Mouse (Mus musculus) CH12.LX (cell line): ENCODE results near the gene Map2k6. TPM values are rescaled to one million over a fixed set of nuclear protein-coding genes. Genes with fewer than 3 reads are reported as not detected.

ENCODE experiments used
- DNase-seq: peaks from one replicate; pipeline ENCODE4 v3.0.0-alpha.2; 2013; ENCODE audit errors: extremely low read depth
- H3K27ac ChIP-seq: 2 replicates; pipeline ENCODE4 v1.5.1; 2012; ENCODE audit warnings: low read depth, mild to moderate bottlenecking, control low read depth, moderate library complexity; ENCODE audit not compliant: insufficient read depth
- H3K27me3 ChIP-seq: replicated peaks from 2 replicates; pipeline ENCODE3; 2012; ENCODE audit warnings: inconsistent platforms
- H3K36me3 ChIP-seq, 2 experiments: replicated peaks in 1 of 2; 2 replicates each; pipeline versions ENCODE3 to v1.6.1; 2012; ENCODE audit warnings: inconsistent platforms in 1 of 2, low read length in 1 of 2, mild to moderate bottlenecking in 1 of 2, mixed read lengths in 1 of 2, moderate library complexity in 1 of 2; ENCODE audit not compliant: control insufficient read depth in 1 of 2, insufficient read depth in 1 of 2
- H3K4me1 ChIP-seq, 2 experiments: 2 replicates each; pipeline ENCODE4 v1.6.1; 2012; ENCODE audit warnings: inconsistent platforms in 1 of 2, moderate library complexity in 1 of 2; ENCODE audit not compliant: insufficient read depth in 2 of 2, control insufficient read depth in 1 of 2
- H3K4me2 ChIP-seq: 2 replicates; pipeline ENCODE4 v1.6.1; 2012; ENCODE audit warnings: low read depth, mild to moderate bottlenecking, control low read depth; ENCODE audit not compliant: poor library complexity, insufficient read depth, severe bottlenecking
- H3K4me3 ChIP-seq, 3 experiments: fragments of 150-350 bp in 1 of 3; sonication (generic) in 1 of 3; replicated peaks in 1 of 3; 2 replicates each; pipeline versions ENCODE3 to v1.5.1; 2011 to 2012; ENCODE audit warnings: low read depth in 2 of 3, low read length in 2 of 3, mild to moderate bottlenecking in 2 of 3, moderate library complexity in 2 of 3, control low read depth in 1 of 3, improper control_type of control experiment in 1 of 3, inconsistent platforms in 1 of 3, mixed read lengths in 1 of 3; ENCODE audit not compliant: poor library complexity in 1 of 3
- H3K79me2 ChIP-seq: replicated peaks from 2 replicates; pipeline ENCODE4 v1.6.1; 2012; ENCODE audit warnings: mild to moderate bottlenecking, moderate library complexity; ENCODE audit not compliant: control insufficient read depth, poor library complexity, insufficient read depth, severe bottlenecking; ENCODE audit errors: extremely low read depth
- H3K9ac ChIP-seq: 2 replicates; pipeline ENCODE4 v1.6.1; 2012; ENCODE audit warnings: low read depth, mild to moderate bottlenecking, control low read depth, moderate library complexity; ENCODE audit not compliant: insufficient read depth
- H3K9me3 ChIP-seq: replicated peaks from 2 replicates; pipeline ENCODE3; 2012; ENCODE audit warnings: low read length, inconsistent platforms, mixed read lengths
- BHLHE40 ChIP-seq: IDR thresholded peaks from 2 replicates; pipeline ENCODE4 v1.6.1; 2011; ENCODE audit warnings: mild to moderate bottlenecking, low read depth, low read length, improper control_type of control experiment
- CHD1 ChIP-seq: IDR thresholded peaks from 2 replicates; pipeline ENCODE4 v1.6.1; 2012; ENCODE audit warnings: low read depth, low read length, improper control_type of control experiment, inconsistent platforms
- CHD2 ChIP-seq: IDR thresholded peaks from 2 replicates; pipeline ENCODE4 v1.6.1; 2011; ENCODE audit warnings: low read length, improper control_type of control experiment
- CTCF ChIP-seq, 2 experiments: IDR thresholded peaks in 1 of 2; conservative IDR thresholded peaks in 1 of 2; 2 replicates each; pipeline ENCODE4 v1.5.1; 2011 to 2012; ENCODE audit warnings: low read depth in 2 of 2, low read length in 2 of 2, improper control_type of control experiment in 1 of 2, inconsistent platforms in 1 of 2, mild to moderate bottlenecking in 1 of 2, moderate library complexity in 1 of 2
- GABPA ChIP-seq: IDR thresholded peaks from 2 replicates; pipeline ENCODE4 v1.6.1; 2012; ENCODE audit warnings: low read depth, low read length, improper control_type of control experiment, inconsistent platforms; ENCODE audit not compliant: insufficient replicate concordance
- HCFC1 ChIP-seq: IDR thresholded peaks from 2 replicates; pipeline ENCODE4 v1.6.1; 2012; ENCODE audit warnings: low read depth, mild to moderate bottlenecking, inconsistent platforms, low read length, improper control_type of control experiment
- IRF4 ChIP-seq: IDR thresholded peaks from 2 replicates; pipeline ENCODE4 v1.6.1; 2014; ENCODE audit warnings: low read depth, mild to moderate bottlenecking, inconsistent platforms, low read length, improper control_type of control experiment
- JUN ChIP-seq: IDR thresholded peaks from 2 replicates; pipeline ENCODE4 v1.6.1; 2011; ENCODE audit warnings: low read depth, mild to moderate bottlenecking, low read length, improper control_type of control experiment, moderate library complexity; ENCODE audit not compliant: insufficient read depth
- JUND ChIP-seq: conservative IDR thresholded peaks from 2 replicates; pipeline ENCODE4 v1.6.1; 2011; ENCODE audit warnings: low read depth, low read length, improper control_type of control experiment
- KAT2A ChIP-seq: IDR thresholded peaks from 2 replicates; pipeline ENCODE4 v1.6.1; 2012; ENCODE audit warnings: low read length, improper control_type of control experiment, inconsistent platforms; ENCODE audit not compliant: insufficient replicate concordance
- MAFK ChIP-seq: IDR thresholded peaks from 2 replicates; pipeline ENCODE4 v1.6.1; 2011; ENCODE audit warnings: low read length, improper control_type of control experiment; ENCODE audit not compliant: insufficient replicate concordance
- MAX ChIP-seq: IDR thresholded peaks from 2 replicates; pipeline ENCODE4 v1.6.1; 2011; ENCODE audit warnings: low read length, improper control_type of control experiment
- MAZ ChIP-seq: IDR thresholded peaks from 2 replicates; pipeline ENCODE4 v1.6.1; 2012; ENCODE audit warnings: low read depth, mild to moderate bottlenecking, inconsistent platforms, low read length, improper control_type of control experiment, moderate library complexity
- MXI1 ChIP-seq: IDR thresholded peaks from 2 replicates; pipeline ENCODE4 v1.6.1; 2011; ENCODE audit warnings: mild to moderate bottlenecking, low read depth, low read length, improper control_type of control experiment
- MYC ChIP-seq: IDR thresholded peaks from 2 replicates; pipeline ENCODE4 v1.6.1; 2011; ENCODE audit warnings: low read depth, mild to moderate bottlenecking, improper control_type of control experiment, low read length
- PAX5 ChIP-seq: IDR thresholded peaks from 2 replicates; pipeline ENCODE4 v1.6.1; 2012; ENCODE audit warnings: low read length, inconsistent platforms, mixed read lengths
- POLR2A ChIP-seq: IDR thresholded peaks from 2 replicates; pipeline ENCODE4 v1.6.1; 2011; ENCODE audit warnings: low read depth, mild to moderate bottlenecking, improper control_type of control experiment, low read length
- POLR2AphosphoS2 ChIP-seq: IDR thresholded peaks from 2 replicates; pipeline ENCODE4 v1.6.1; 2011; ENCODE audit warnings: low read depth, low read length, improper control_type of control experiment
- RAD21 ChIP-seq: IDR thresholded peaks from 2 replicates; pipeline ENCODE4 v1.6.1; 2011; ENCODE audit warnings: low read depth, mild to moderate bottlenecking, low read length, improper control_type of control experiment, moderate library complexity
- RCOR1 ChIP-seq: conservative IDR thresholded peaks from 2 replicates; pipeline ENCODE4 v1.6.1; 2012; ENCODE audit warnings: low read depth, mild to moderate bottlenecking, inconsistent platforms, low read length, improper control_type of control experiment
- SIN3A ChIP-seq: IDR thresholded peaks from 2 replicates; pipeline ENCODE4 v1.6.1; 2012; ENCODE audit warnings: low read length, improper control_type of control experiment, inconsistent platforms
- SMC3 ChIP-seq: IDR thresholded peaks from 2 replicates; pipeline ENCODE4 v1.6.1; 2011; ENCODE audit warnings: low read depth, low read length, improper control_type of control experiment
- TCF12 ChIP-seq: IDR thresholded peaks from 2 replicates; pipeline ENCODE4 v1.6.1; 2014; ENCODE audit warnings: low read depth, mild to moderate bottlenecking, inconsistent platforms, low read length, improper control_type of control experiment
- USF1 ChIP-seq: IDR thresholded peaks from 2 replicates; pipeline ENCODE4 v1.6.1; 2014; ENCODE audit warnings: low read depth, mild to moderate bottlenecking, inconsistent platforms, low read length, improper control_type of control experiment
- USF2 ChIP-seq: conservative IDR thresholded peaks from 2 replicates; pipeline ENCODE4 v1.6.1; 2011; ENCODE audit warnings: low read depth, low read length, improper control_type of control experiment
- ZC3H11A ChIP-seq: IDR thresholded peaks from 2 replicates; pipeline ENCODE4 v1.6.1; 2012; ENCODE audit warnings: low read depth, mild to moderate bottlenecking, inconsistent platforms, low read length, improper control_type of control experiment
- ZKSCAN1 ChIP-seq: IDR thresholded peaks from 2 replicates; pipeline ENCODE4 v1.6.1; 2012; ENCODE audit warnings: low read depth, inconsistent platforms, low read length, improper control_type of control experiment, borderline replicate concordance
- ZNF384 ChIP-seq: IDR thresholded peaks from 2 replicates; pipeline ENCODE4 v1.6.1; 2012; ENCODE audit warnings: low read depth, low read length, improper control_type of control experiment, inconsistent platforms
- dilution Hi-C: fragments of 300-500 bp; cut with MboI; formaldehyde crosslinking; loops from 2 replicates; pipeline ENCODE4 v1.14.3; 2020; ENCODE audit warnings: low sequenced_read_pairs; ENCODE audit not compliant: extremely low pct_unique_long_range_greater_than_20kb, extremely low pct_ligation_motif_present
- in situ Hi-C: fragments of 300-500 bp; cut with MboI; formaldehyde crosslinking; loops from 3 replicates; pipeline ENCODE4 v1.14.3; 2019; ENCODE audit warnings: low sequenced_read_pairs, low pct_ligation_motif_present, low pct_unique_long_range_greater_than_20kb, mixed read lengths
- polyA plus RNA-seq: library from polyadenylated mRNA; unstranded; fragments of >175 nt; gene quantifications from 2 replicates; pipeline ENCODE4 v1.2.1, GENCODE M21; 2012; ENCODE audit warnings: low read depth; ENCODE audit not compliant: insufficient read length
- total RNA-seq, 2 experiments: library from RNA; depleted of rRNA; stranded (reverse); fragments of 300-350 nt in 1 of 2; fragments of >200 nt in 1 of 2; gene quantifications; 2 replicates each; pipeline ENCODE4 v1.2.3; 2012 to 2014

The Map2k6 gene
- total and polyA plus RNA-seq, 3 experiments: 16.8 to 21.9 (median 18.0) TPM

DNA sequence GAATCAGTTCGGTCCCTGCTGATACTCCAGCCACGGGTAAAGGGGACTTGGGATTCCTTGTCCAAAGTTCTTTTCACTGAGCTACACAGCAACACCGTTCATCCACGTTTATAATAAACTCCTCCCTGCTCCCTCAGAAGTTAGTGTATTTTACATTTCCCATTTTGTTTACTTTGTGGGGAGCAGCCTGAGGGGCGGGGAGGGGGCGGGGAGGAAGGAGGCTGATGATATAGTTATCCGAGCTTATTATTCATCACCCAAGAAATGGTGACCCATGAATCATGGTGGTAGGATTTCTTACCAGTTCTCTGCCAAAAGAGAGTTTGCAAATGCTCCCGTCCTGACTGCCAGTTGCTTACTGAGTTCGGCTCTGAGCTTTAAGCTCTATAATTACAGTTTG is 6.7 kb downstream of the Map2k6 start:
- in situ Hi-C loops: no loop called here
- H3K9me3 ChIP-seq: no peaks in the 10 kb centered on the region
- no peak overlapping the region for H3K9ac ChIP-seq
- no peak overlapping the region for H3K4me2 ChIP-seq
- no peaks in the 10 kb centered on the region for H3K27me3 ChIP-seq
- DNase-seq: no peak
- peaks cover 4 to 16% of the 10 kb centered on the region in 2 experiments; a peak in 3 of 4 replicates for H3K4me1 ChIP-seq
- H3K79me2 ChIP-seq: no peaks in the 10 kb centered on the region
- TF ChIP-seq GABPA: no peak
- no peak for TF ChIP-seq CHD2
- no peak for TF ChIP-seq ZC3H11A
- TF ChIP-seq MYC: no peak
- TF ChIP-seq POLR2AphosphoS2: no peak
- TF ChIP-seq MAFK: no peak
- no peak for TF ChIP-seq PAX5
- no peak for TF ChIP-seq USF1
- no peak for TF ChIP-seq SIN3A
- no peak for TF ChIP-seq RCOR1
- no peak for TF ChIP-seq USF2
- TF ChIP-seq JUN: no peak
- no peak for TF ChIP-seq POLR2A
- TF ChIP-seq CHD1: no peak
- TF ChIP-seq RAD21: no peak
- no peak for TF ChIP-seq HCFC1
- no peak overlapping the region for H3K4me3 ChIP-seq
- H3K27ac ChIP-seq: no peak overlapping the region
- no peaks in the 10 kb centered on the region for H3K36me3 ChIP-seq
- dilution Hi-C loops: no loop called here

DNA sequence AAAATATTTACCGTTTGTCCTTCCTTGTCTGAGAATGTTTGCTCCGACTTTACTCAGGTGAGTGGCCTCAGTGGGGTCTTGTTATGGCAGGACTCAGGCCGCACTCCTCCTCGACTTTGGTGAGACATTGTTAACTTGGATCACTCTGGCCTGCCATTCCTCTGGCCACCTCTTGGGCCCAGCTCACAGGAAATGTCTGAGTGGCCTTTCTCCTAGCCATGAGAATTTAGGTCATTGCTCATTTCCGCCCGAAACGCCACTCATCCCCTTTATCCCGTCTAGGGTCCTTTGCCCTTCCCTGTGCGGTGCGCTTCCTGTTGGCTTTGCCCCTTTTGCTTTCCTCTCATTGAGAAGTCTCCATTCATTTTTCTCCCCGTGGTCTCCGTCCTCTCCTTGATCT is 10.2 kb downstream of the Map2k6 start:
- no peak overlapping the region for H3K4me3 ChIP-seq
- H3K79me2 ChIP-seq: no peaks in the 10 kb centered on the region
- no peak for DNase-seq
- no peaks in the 10 kb centered on the region for H3K9me3 ChIP-seq
- TF ChIP-seq HCFC1: no peak
- no peak for TF ChIP-seq TCF12
- TF ChIP-seq ZKSCAN1: no peak
- TF ChIP-seq CHD1: no peak
- no peak for TF ChIP-seq MAZ
- TF ChIP-seq MAX: no peak
- no peak for TF ChIP-seq SIN3A
- TF ChIP-seq MYC: no peak
- no peak for TF ChIP-seq IRF4
- TF ChIP-seq RCOR1: no peak
- no peak for TF ChIP-seq ZNF384
- TF ChIP-seq JUN: no peak
- no peak for TF ChIP-seq BHLHE40
- TF ChIP-seq SMC3: no peak
- no peak for TF ChIP-seq KAT2A
- no peak for TF ChIP-seq MXI1
- no peak for TF ChIP-seq MAFK
- no peak for TF ChIP-seq JUND
- TF ChIP-seq CTCF (conservative IDR thresholded peaks at IDR 0.05 in 1 of 2, IDR thresholded peaks at IDR 0.05 in 1 of 2; ENCODE audit: low read depth in 2 of 2, low read length in 2 of 2): no peak
- TF ChIP-seq USF2: no peak
- peaks cover 10 to 25% of the 10 kb centered on the region in 2 experiments for H3K4me1 ChIP-seq
- H3K27ac ChIP-seq: no peak overlapping the region
- no peak overlapping the region for H3K4me2 ChIP-seq
- in situ Hi-C loops (no loop called here), dilution Hi-C loops (no loop called here)
- H3K9ac ChIP-seq: no peak overlapping the region
- H3K36me3 ChIP-seq: no peaks in the 10 kb centered on the region
- no peaks in the 10 kb centered on the region for H3K27me3 ChIP-seq
